In genomic region chr9:58723165-58723564, GRCm38 (mm10) we compare ENCODE assay signal across 20 mouse cellular contexts. TPM values are rescaled to one million over a fixed set of nuclear protein-coding genes. Genes with fewer than 3 reads are reported as not detected.
DNase-seq lines count a peak whose midpoint lies in the region; ATAC-seq and TF ChIP-seq lines count a peak whose summit lies in the region.
"Had no signal": no experiment of that assay in that cellular context is flagged by ENCODE, and none has a peak within 500 bp of the region (broad histone marks: within the 10 kb centered on the region; RNA-seq: fewer than 3 reads in every experiment).

No protein-coding gene starts in this region.

- peak overlapping the region; percentile 28; the same call in 1 of the 2 replicates for H3K27ac ChIP-seq in kidney, embryonic 15.5 days
- no peak overlapping the region for H3K27ac ChIP-seq in layer of hippocampus, adult 2 months
- H3K27ac ChIP-seq: embryonic facial prominence, embryonic 13.5 days; embryonic facial prominence, embryonic 15.5 days; forebrain, embryonic 13.5 days; forebrain, embryonic 15.5 days had no signal

- WGBS in kidney, embryonic 15.5 days = 45% methylated on average over 11 of the region's 11 CpGs

- no peak overlapping the region for H3K4me3 ChIP-seq in kidney, embryonic 15.5 days (replicated peaks)
- no peak overlapping the region for H3K4me3 ChIP-seq in layer of hippocampus, adult 2 months
- H3K4me3 ChIP-seq: embryonic facial prominence, embryonic 13.5 days; embryonic facial prominence, embryonic 15.5 days; forebrain, embryonic 13.5 days; forebrain, embryonic 15.5 days had no signal

- H3K4me2 ChIP-seq in kidney, embryonic 15.5 days = no peak overlapping the region
- H3K4me2 ChIP-seq: embryonic facial prominence, embryonic 13.5 days; embryonic facial prominence, embryonic 15.5 days; forebrain, embryonic 13.5 days; forebrain, embryonic 15.5 days had no signal

- H3K4me1 ChIP-seq in kidney, embryonic 15.5 days = peaks cover 14% of the 10 kb centered on the region
- H3K4me1 ChIP-seq: embryonic facial prominence, embryonic 13.5 days; embryonic facial prominence, embryonic 15.5 days; forebrain, embryonic 15.5 days had no signal

- H3K27me3 ChIP-seq in kidney, embryonic 15.5 days = no peaks in the 10 kb centered on the region
- H3K27me3 ChIP-seq: embryonic facial prominence, embryonic 13.5 days; embryonic facial prominence, embryonic 15.5 days; forebrain, embryonic 13.5 days; forebrain, embryonic 15.5 days had no signal

- H3K9ac ChIP-seq in kidney, embryonic 15.5 days = no peak overlapping the region
- H3K9ac ChIP-seq: embryonic facial prominence, embryonic 13.5 days; embryonic facial prominence, embryonic 15.5 days; forebrain, embryonic 13.5 days; forebrain, embryonic 15.5 days had no signal

- DNase-seq in kidney, postnatal 14 days = no peak
- peak; percentile 12 to 20 for DNase-seq in kidney, postnatal 4 days
- DNase-seq in kidney, adult 11 months = no peak
- DNase-seq in layer of hippocampus, adult 2 months (ENCODE audit: low spot score in 2 of 2) = no peak
- DNase-seq: adrenal gland, adult 2 months; adrenal gland, postnatal 10 days; adrenal gland, postnatal 25 days; cerebellum, adult 11 months; cerebellum, adult 18-20 months; cerebellum, adult 8-10 months; cerebellum, adult 9-11 months; cerebellum, postnatal 14 days; cerebellum, postnatal 36 days; embryo, embryonic 11 days had no signal

- no peak for TF ChIP-seq CTCF in layer of hippocampus, adult 2 months (conservative IDR thresholded peaks at IDR 0.05)

- H3K9me3 ChIP-seq in kidney, embryonic 15.5 days (replicated peaks) = no peaks in the 10 kb centered on the region
- H3K9me3 ChIP-seq: embryonic facial prominence, embryonic 13.5 days; embryonic facial prominence, embryonic 15.5 days; forebrain, embryonic 13.5 days; forebrain, embryonic 15.5 days had no signal

- ATAC-seq in kidney, embryonic 15.5 days (replicated peaks; ENCODE audit: low FRiP score) = peak; percentile 89
- 0 out of 2 replicates have a peak, but pooled peaks have one; percentile 29 for ATAC-seq in erythroblast, adult 5-6 weeks (replicated peaks; ENCODE audit: low FRiP score, poor library complexity, severe bottlenecking)
- ATAC-seq: forebrain, embryonic 13.5 days; forebrain, embryonic 15.5 days had no signal

- H3K36me3 ChIP-seq in kidney, embryonic 15.5 days = no peaks in the 10 kb centered on the region
- H3K36me3 ChIP-seq: embryonic facial prominence, embryonic 13.5 days; embryonic facial prominence, embryonic 15.5 days; forebrain, embryonic 15.5 days had no signal

RNA-seq across cellular contexts. Expression of gene Rec114, which starts 20.6 kb away (rescaled TPM):
- polyA plus RNA-seq in kidney, embryonic 15.5 days (2015; fragmentation: Nextera tagmentation; extraction: Ambion mirVana) = 2.5 and 2.8 TPM in 2 replicates
- 161 and 164 TPM in 2 replicates for total RNA-seq in erythroblast, adult 5-6 weeks (2015; ENCODE audit: low replicate concordance)
- 108 and 243 TPM in 2 replicates for total RNA-seq in erythroblast, adult 5-6 weeks (2017; ENCODE audit: low replicate concordance)
- total RNA-seq in layer of hippocampus, adult 2 months (2021) = 1 to 10 TPM in 1 of 2 experiments, not detected in 1; 1.5 TPM
- total RNA-seq: adrenal gland, postnatal 25 days had no signal

Comparison
In these comparisons a context has a peak if more than half of its experiments do, and no peak if none do; other contexts are left out.
1. DNase-seq: peak in kidney, postnatal 4 days (2 of 2); none in kidney, postnatal 14 days (single experiment), kidney, adult 11 months (single experiment) and layer of hippocampus, adult 2 months (0 of 2).
2. RNA of gene Rec114, which starts 20.6 kb away (total RNA-seq): 108 to 243 TPM in erythroblast, adult 5-6 weeks; 1.5 TPM in layer of hippocampus, adult 2 months; every median in the first group is over 10 times any median in the second.